Mouse (Mus musculus): ENCODE measurements around the gene Vcan. TPM values are rescaled to one million over a fixed set of nuclear protein-coding genes. Genes with fewer than 3 reads are reported as not detected.
A peak's percentile ranks its signal among the peaks of the same experiment; 100 is the strongest.
"Not testable (repeated sequence)": the region's sequence is repeated elsewhere in the genome, so short reads cannot be mapped to it uniquely, and the experiment has no call there.

Gene Vcan
- total RNA-seq (2021): 10 to 100 TPM; 14.2 to 14.9 TPM
- long read RNA-seq, partial matches to known transcripts: 1 of 1 reads
- long read RNA-seq, other reads (novel, unspliced or antisense): 0 of 1 reads

GRCm38 (mm10) chr13:89741766-89742685 lies at the start of gene Vcan:
Gene Vcan, minus strand, starts transcription at chr13:89742509.
- peak in 1 of 2 experiments; percentile 8 for DNase-seq (ENCODE audit: low spot score in 2 of 2)

GRCm38 (mm10) chr13:89791475-89791874 lies 49.2 kb upstream of the Vcan start:
- DNase-seq (ENCODE audit: low spot score in 2 of 2): no peak

- no peak for DNase-seq (ENCODE audit: low spot score in 2 of 2)
Measured at GRCm38 (mm10) chr13:89782886-89783285, 40.6 kb upstream of the Vcan start.

- DNase-seq (ENCODE audit: low spot score in 2 of 2): no peak
Measured at GRCm38 (mm10) chr13:89780276-89780675, 38.0 kb upstream of the Vcan start.

- DNase-seq (ENCODE audit: low spot score in 2 of 2): peak; percentile 37 to 84
Measured at GRCm38 (mm10) chr13:89779208-89779911, 37.1 kb upstream of the Vcan start.

- no peak for DNase-seq (ENCODE audit: low spot score in 2 of 2)
Measured at GRCm38 (mm10) chr13:89777764-89778163, 35.5 kb upstream of the Vcan start.

- DNase-seq (ENCODE audit: low spot score in 2 of 2): no peak
Measured at GRCm38 (mm10) chr13:89777146-89777545, 34.8 kb upstream of the Vcan start.

- DNase-seq (ENCODE audit: low spot score in 2 of 2): no peak
Measured at GRCm38 (mm10) chr13:89766551-89766950, 24.2 kb upstream of the Vcan start.

GRCm38 (mm10) chr13:89765966-89766365 lies 23.7 kb upstream of the Vcan start:
- no peak for DNase-seq (ENCODE audit: low spot score in 2 of 2)

- DNase-seq (ENCODE audit: low spot score in 2 of 2): no peak
Measured at GRCm38 (mm10) chr13:89762339-89762738, 20.0 kb upstream of the Vcan start.

GRCm38 (mm10) chr13:89756347-89756746 lies 14.0 kb upstream of the Vcan start:
- no peak for DNase-seq (ENCODE audit: low spot score in 2 of 2)

- not testable (repeated sequence) for DNase-seq (ENCODE audit: low spot score in 2 of 2)
Measured at GRCm38 (mm10) chr13:89750562-89750961, 8.3 kb upstream of the Vcan start.

GRCm38 (mm10) chr13:89743201-89743600 lies 892 bp upstream of the Vcan start:
- no peak for DNase-seq (ENCODE audit: low spot score in 2 of 2)

- no peak for DNase-seq (ENCODE audit: low spot score in 2 of 2)
Measured at GRCm38 (mm10) chr13:89742686-89743200, 434 bp upstream of the Vcan start.

- no peak for DNase-seq (ENCODE audit: low spot score in 2 of 2)
Measured at GRCm38 (mm10) chr13:89741116-89741551, 1.2 kb downstream of the Vcan start.

GRCm38 (mm10) chr13:89740243-89741115 lies 1.8 kb downstream of the Vcan start:
- DNase-seq (ENCODE audit: low spot score in 2 of 2): peak; percentile 52 to 82

GRCm38 (mm10) chr13:89739696-89740242 lies 2.5 kb downstream of the Vcan start:
- DNase-seq (ENCODE audit: low spot score in 2 of 2): no peak

GRCm38 (mm10) chr13:89738776-89739695 lies 3.3 kb downstream of the Vcan start:
- peak in 1 of 2 experiments; percentile 33 for DNase-seq (ENCODE audit: low spot score in 2 of 2)

- no peak for DNase-seq (ENCODE audit: low spot score in 2 of 2)
Measured at GRCm38 (mm10) chr13:89738275-89738674, 4.0 kb downstream of the Vcan start.

Data from layer of hippocampus, adult 18-20 months (tissue).